Mouse (Mus musculus): ENCODE results near the gene Hunk. TPM values are rescaled to one million over a fixed set of nuclear protein-coding genes. Genes with fewer than 3 reads are reported as not detected.

The Hunk gene
- polyA plus RNA-seq, 1 experiment from 2014 or later = 7.8 TPM

DNA sequence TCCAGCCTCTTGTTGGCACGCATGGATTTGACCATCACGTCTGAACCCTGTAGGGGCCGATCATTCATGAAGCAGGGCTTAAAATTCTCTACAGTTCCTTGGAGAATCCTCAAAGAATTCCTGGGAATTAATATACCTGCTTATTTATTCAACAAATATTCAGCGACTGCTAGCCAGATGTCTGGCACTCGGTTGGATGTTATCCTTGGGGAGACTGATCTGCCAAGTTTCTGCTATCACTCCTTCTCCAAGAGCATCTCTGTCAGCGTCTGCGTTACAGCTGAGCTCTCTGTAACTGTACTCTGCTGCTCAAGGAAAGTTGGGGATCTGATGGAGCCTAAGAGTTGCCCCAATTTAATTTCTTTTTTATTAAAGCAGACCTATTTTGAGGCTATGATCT, 25.5 kb upstream of the Hunk start:
- no peaks in the 10 kb centered on the region for H3K36me3 ChIP-seq (replicated peaks; ENCODE audit: control insufficient read depth, insufficient read depth)
- H3K27ac ChIP-seq = no peak overlapping the region
- no peak overlapping the region for H3K4me2 ChIP-seq (replicated peaks)
- H3K4me1 ChIP-seq (replicated peaks; ENCODE audit: control insufficient read depth, insufficient read depth, low read length) = peaks cover 12% of the 10 kb centered on the region; the same call in 1 of the 2 replicates
- WGBS = 49% methylated on average over 7 of the region's 7 CpGs
- H3K27me3 ChIP-seq (ENCODE audit: control insufficient read depth, insufficient read depth, low read length) = no peaks in the 10 kb centered on the region
- H3K9ac ChIP-seq = no peak overlapping the region
- no peak for ATAC-seq (ENCODE audit: low FRiP score)
- DNase-seq (ENCODE audit: low spot score) = peak; percentile 60
- no peaks in the 10 kb centered on the region for H3K9me3 ChIP-seq (ENCODE audit: control insufficient read depth, low read length)
- H3K4me3 ChIP-seq (replicated peaks; ENCODE audit: low read length) = no peak overlapping the region

DNA sequence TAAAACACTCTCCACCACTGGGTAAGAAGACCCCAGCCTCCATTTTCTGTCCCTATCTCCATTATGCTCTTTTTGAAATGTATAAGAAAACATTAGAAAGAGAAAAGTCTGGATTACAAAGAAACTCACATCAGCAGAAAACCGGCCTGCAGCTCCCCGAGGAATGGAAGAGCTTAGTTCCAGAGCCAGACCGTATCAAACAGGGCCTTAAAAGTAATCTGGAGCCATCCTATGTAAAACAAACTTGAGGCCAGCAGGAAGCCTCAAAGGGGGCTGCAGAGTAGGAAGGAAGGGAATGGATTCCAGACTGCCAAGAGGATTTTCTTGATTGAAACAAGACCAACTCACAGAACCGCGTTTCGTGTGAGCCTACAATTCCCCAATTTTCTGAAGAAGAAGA, 22.9 kb upstream of the Hunk start:
- Histone ChIP-seq H3K27ac (no peak overlapping the region), H3K4me2 (replicated peaks) (no peak overlapping the region), H3K36me3 (replicated peaks; ENCODE audit: control insufficient read depth, insufficient read depth) (no peaks in the 10 kb centered on the region), H3K4me3 (replicated peaks; ENCODE audit: low read length) (no peak overlapping the region), H3K9ac (no peak overlapping the region), H3K9me3 (ENCODE audit: control insufficient read depth, low read length) (no peaks in the 10 kb centered on the region), H3K4me1 (replicated peaks; ENCODE audit: control insufficient read depth, insufficient read depth, low read length) (peaks cover 12% of the 10 kb centered on the region; the same call in 1 of the 2 replicates), H3K27me3 (ENCODE audit: control insufficient read depth, insufficient read depth, low read length) (no peaks in the 10 kb centered on the region)
- 75% methylated on average over 6 of the region's 6 CpGs for WGBS
- DNase-seq (ENCODE audit: low spot score) (no peak), ATAC-seq (ENCODE audit: low FRiP score) (no peak)

DNA sequence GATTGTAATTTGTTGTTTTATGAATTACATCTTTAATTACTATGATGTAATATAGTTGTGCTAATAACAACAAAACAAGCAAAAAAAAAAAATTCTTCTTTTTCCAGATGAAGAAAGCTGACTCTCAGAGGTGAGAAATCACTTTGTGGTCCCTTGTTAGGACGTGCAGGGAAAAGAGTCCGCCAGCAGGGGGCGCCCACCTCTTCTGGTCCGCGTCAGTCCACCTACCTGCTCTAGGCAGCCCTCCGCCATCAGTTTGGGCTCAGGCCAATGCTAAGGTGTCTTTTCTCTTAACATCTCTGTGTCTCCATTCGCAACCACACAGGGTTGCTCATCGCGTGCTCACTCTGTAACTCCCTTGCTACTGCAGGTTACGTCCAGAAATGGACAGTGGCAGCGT, 5.9 kb upstream of the Hunk start:
- H3K4me2 ChIP-seq (replicated peaks) = no peak overlapping the region
- 17% methylated on average over 11 of the region's 11 CpGs for WGBS
- no peaks in the 10 kb centered on the region for H3K36me3 ChIP-seq (replicated peaks; ENCODE audit: control insufficient read depth, insufficient read depth)
- no peaks in the 10 kb centered on the region for H3K9me3 ChIP-seq (ENCODE audit: control insufficient read depth, low read length)
- no peak overlapping the region for H3K27ac ChIP-seq
- H3K9ac ChIP-seq = no peak overlapping the region
- DNase-seq (ENCODE audit: low spot score) (peak; percentile 83), ATAC-seq (ENCODE audit: low FRiP score) (no peak)
- H3K27me3 ChIP-seq (ENCODE audit: control insufficient read depth, insufficient read depth, low read length) = peaks cover 9% of the 10 kb centered on the region; the same call in 1 of the 2 replicates
- H3K4me3 ChIP-seq (replicated peaks; ENCODE audit: low read length) = no peak overlapping the region
- 0 out of 2 replicates have a peak, but pooled peaks cover 4% of the 10 kb centered on the region for H3K4me1 ChIP-seq (replicated peaks; ENCODE audit: control insufficient read depth, insufficient read depth, low read length)

DNA sequence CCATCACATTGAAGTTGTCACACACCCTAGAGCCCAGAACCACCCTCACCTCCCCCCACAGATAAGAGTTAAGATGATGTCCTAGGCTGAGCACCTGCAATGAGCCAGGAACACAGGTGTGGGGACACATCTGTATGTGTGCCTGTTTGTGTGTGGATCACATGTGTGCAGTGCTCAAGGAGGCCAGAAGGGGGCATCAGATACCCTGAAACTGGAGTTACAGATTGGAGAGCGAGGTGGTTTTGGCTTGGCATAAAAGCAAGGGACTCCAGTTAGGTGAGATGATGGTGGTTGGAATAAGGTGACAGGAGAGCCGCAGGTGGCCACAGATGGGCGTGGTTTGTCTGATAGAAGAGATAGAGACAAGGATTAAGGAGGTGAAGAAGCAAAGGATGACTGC, 4.2 kb upstream of the Hunk start:
- 88% methylated on average over 3 of the region's 3 CpGs for WGBS
- DNase-seq (ENCODE audit: low spot score) = no peak
- no peaks in the 10 kb centered on the region for H3K9me3 ChIP-seq (ENCODE audit: control insufficient read depth, low read length)

DNA sequence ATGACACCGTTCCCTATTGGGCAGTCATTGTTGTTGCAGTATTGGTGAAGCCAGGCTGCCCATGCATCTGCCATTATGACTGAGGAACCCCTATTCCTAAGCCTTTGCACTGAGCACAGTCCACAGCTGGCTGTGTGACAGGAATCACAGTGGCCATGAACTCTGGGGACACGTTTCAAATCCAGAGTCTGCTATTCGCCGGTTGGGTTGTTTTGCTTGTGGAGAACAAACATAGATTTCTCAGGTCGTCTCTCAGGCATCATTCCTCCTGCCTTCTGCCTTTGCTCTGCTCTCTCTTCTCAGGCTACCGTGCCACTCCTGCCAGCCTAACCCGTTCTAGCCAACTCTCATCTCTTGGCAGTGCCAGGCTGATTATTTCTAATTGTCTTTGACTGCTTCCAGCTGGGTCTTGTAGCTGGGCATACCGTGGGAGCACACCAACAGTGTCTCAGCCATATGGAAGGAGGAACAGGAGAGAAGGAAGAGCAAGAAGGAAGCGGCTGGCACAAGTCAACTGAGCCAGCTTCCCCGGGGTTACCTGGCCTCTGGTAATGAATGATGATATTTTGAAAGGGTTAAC, 3.0 kb upstream of the Hunk start:
- DNase-seq (ENCODE audit: low spot score) (peak; percentile 43), ATAC-seq (ENCODE audit: low FRiP score) (no peak)
- Histone ChIP-seq H3K4me1 (replicated peaks; ENCODE audit: control insufficient read depth, insufficient read depth, low read length) (peaks cover 19% of the 10 kb centered on the region), H3K4me2 (replicated peaks) (no peak overlapping the region), H3K27me3 (ENCODE audit: control insufficient read depth, insufficient read depth, low read length) (no peaks in the 10 kb centered on the region), H3K4me3 (replicated peaks; ENCODE audit: low read length) (no peak overlapping the region), H3K27ac (no peak overlapping the region), H3K9me3 (ENCODE audit: control insufficient read depth, low read length) (no peaks in the 10 kb centered on the region), H3K36me3 (replicated peaks; ENCODE audit: control insufficient read depth, insufficient read depth) (no peaks in the 10 kb centered on the region), H3K9ac (no peak overlapping the region)
- WGBS = 72% methylated on average over 10 of the region's 10 CpGs

More for the DNA sequence above, 4.2 kb upstream of the Hunk start:
- ATAC-seq (ENCODE audit: low FRiP score) = no peak
- H3K4me3 ChIP-seq (replicated peaks; ENCODE audit: low read length) = no peak overlapping the region
- H3K27ac ChIP-seq = no peak overlapping the region
- no peak overlapping the region for H3K9ac ChIP-seq
- 0 out of 2 replicates have a peak, but pooled peaks cover 9% of the 10 kb centered on the region for H3K4me1 ChIP-seq (replicated peaks; ENCODE audit: control insufficient read depth, insufficient read depth, low read length)
- no peak overlapping the region for H3K4me2 ChIP-seq (replicated peaks)
- H3K27me3 ChIP-seq (ENCODE audit: control insufficient read depth, insufficient read depth, low read length) = peaks cover 4% of the 10 kb centered on the region; the same call in 1 of the 2 replicates
- no peaks in the 10 kb centered on the region for H3K36me3 ChIP-seq (replicated peaks; ENCODE audit: control insufficient read depth, insufficient read depth)

DNA sequence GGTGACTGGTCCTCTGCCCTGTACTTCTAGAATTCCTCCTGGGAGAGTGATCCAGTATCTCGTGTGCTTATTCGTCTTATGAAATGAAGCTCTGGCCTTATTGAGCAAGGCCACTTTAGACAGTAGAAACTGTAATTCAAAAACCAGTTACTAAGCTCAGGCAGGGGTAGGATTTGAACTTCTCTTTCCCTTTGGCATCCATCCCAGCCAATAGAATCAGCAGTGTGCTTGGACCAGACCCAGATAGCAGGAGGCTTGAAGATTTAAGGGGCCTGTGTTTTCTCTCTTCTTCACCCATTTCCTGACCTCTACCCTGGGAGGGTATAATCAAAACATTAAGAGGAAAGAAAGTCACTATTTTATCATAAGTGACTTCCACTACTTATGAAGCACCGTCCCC, 1.8 kb upstream of the Hunk start:
- Histone ChIP-seq H3K4me3 (replicated peaks; ENCODE audit: low read length) (no peak overlapping the region), H3K27me3 (ENCODE audit: control insufficient read depth, insufficient read depth, low read length) (no peaks in the 10 kb centered on the region), H3K4me2 (replicated peaks) (no peak overlapping the region), H3K9me3 (ENCODE audit: control insufficient read depth, low read length) (no peaks in the 10 kb centered on the region), H3K36me3 (replicated peaks; ENCODE audit: control insufficient read depth, insufficient read depth) (no peaks in the 10 kb centered on the region), H3K27ac (no peak overlapping the region), H3K9ac (no peak overlapping the region), H3K4me1 (replicated peaks; ENCODE audit: control insufficient read depth, insufficient read depth, low read length) (peaks cover 32% of the 10 kb centered on the region)
- peak; percentile 45 for DNase-seq (ENCODE audit: low spot score)
- 80% methylated on average over 3 of the region's 3 CpGs for WGBS
- ATAC-seq (ENCODE audit: low FRiP score) = no peak

DNA sequence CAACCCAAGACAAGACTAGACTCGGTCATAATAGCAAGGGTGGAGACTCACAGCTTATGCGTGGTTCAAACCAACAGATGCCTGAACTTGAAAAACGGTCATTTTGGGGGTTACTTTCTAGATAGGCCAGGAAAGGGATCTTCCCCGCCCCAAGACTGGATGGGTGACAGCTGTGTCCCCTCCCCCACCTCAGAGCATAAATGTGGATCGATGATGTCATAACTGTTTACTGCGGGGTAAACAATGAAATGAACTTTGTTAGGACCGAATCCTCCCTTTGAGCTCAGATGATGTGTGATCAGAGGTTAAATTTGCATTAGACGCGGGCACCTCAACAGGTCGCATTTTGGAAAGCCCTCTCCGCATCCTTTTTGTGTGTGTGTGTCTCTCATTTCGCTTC, 967 bp upstream of the Hunk start:
- Histone ChIP-seq H3K4me3 (replicated peaks; ENCODE audit: low read length) (peak overlapping the region; percentile 61), H3K9me3 (ENCODE audit: control insufficient read depth, low read length) (no peaks in the 10 kb centered on the region), H3K36me3 (replicated peaks; ENCODE audit: control insufficient read depth, insufficient read depth) (no peaks in the 10 kb centered on the region), H3K27ac (peak overlapping the region; percentile 92), H3K9ac (peak overlapping the region; percentile 88), H3K4me2 (replicated peaks) (peak overlapping the region; percentile 79), H3K4me1 (replicated peaks; ENCODE audit: control insufficient read depth, insufficient read depth, low read length) (peaks cover 35% of the 10 kb centered on the region), H3K27me3 (ENCODE audit: control insufficient read depth, insufficient read depth, low read length) (no peaks in the 10 kb centered on the region)
- no peak for ATAC-seq (ENCODE audit: low FRiP score)
- WGBS = 5% methylated on average over 12 of the region's 12 CpGs
- DNase-seq (ENCODE audit: low spot score) = peak; percentile 65

DNA sequence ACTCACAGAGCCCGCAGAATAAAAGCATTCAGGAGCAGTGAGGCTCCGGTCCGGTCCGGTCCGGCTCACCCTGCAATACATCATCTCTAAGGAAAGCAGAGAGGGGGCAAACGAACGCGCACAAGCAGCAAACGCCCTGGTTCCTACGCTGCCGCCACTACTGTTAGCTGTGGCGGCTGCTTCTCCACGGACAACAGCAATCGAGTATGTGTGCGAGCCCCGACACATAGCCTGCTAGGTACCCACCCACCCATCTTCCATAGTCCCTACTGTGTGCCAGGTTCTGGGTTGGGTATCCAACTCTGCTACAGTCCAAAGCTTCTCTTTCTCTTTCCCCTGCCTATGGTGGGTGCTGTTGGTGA, 506 bp upstream of the Hunk start:
- Histone ChIP-seq H3K27me3 (ENCODE audit: control insufficient read depth, insufficient read depth, low read length) (no peaks in the 10 kb centered on the region), H3K36me3 (replicated peaks; ENCODE audit: control insufficient read depth, insufficient read depth) (no peaks in the 10 kb centered on the region), H3K4me2 (replicated peaks) (peak overlapping the region; percentile 79), H3K9me3 (ENCODE audit: control insufficient read depth, low read length) (no peaks in the 10 kb centered on the region), H3K4me3 (replicated peaks; ENCODE audit: low read length) (peak overlapping the region; percentile 61), H3K4me1 (replicated peaks; ENCODE audit: control insufficient read depth, insufficient read depth, low read length) (peaks cover 35% of the 10 kb centered on the region), H3K9ac (peak overlapping the region; percentile 88), H3K27ac (peak overlapping the region; percentile 92)
- ATAC-seq (ENCODE audit: low FRiP score) (peak; percentile 56), DNase-seq (ENCODE audit: low spot score) (peak; percentile 41)
- 1% methylated on average over 16 of the region's 16 CpGs for WGBS

DNA sequence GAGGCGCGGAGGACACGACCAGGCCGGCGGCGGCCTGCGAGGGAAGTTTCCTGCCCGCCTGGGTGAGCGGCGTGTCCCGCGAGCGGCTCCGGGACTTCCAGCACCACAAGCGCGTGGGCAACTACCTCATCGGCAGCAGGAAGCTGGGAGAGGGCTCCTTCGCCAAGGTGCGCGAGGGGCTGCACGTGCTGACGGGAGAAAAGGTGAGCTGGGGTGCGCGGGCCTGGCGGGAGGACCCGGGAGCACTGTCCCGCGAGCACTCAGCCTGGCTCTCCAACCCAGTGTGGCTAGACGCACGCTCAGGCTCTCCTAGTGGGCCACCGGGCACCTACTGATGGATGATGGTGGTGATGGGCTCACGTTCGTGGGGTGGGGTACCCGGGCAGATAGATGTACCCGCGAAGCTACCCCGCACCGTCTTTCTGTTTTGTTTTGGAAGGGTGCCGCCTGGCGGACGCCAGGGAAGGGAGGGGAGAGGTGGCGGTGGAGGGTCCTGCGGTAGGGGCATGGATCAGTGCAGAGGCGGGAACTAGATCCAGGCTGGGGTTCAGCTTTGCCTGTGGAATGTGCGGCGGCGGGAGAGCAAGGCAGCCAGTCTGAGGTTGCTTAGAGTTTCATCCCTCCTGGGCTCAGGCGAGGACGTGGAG, 824 bp downstream of the Hunk start:
- Histone ChIP-seq H3K4me2 (replicated peaks) (peak overlapping the region; percentile 79), H3K4me1 (replicated peaks; ENCODE audit: control insufficient read depth, insufficient read depth, low read length) (peaks cover 35% of the 10 kb centered on the region), H3K9me3 (ENCODE audit: control insufficient read depth, low read length) (no peaks in the 10 kb centered on the region), H3K27me3 (ENCODE audit: control insufficient read depth, insufficient read depth, low read length) (no peaks in the 10 kb centered on the region), H3K4me3 (replicated peaks; ENCODE audit: low read length) (peak overlapping the region; percentile 61), H3K9ac (peak overlapping the region; percentile 88), H3K27ac (peak overlapping the region; percentile 92), H3K36me3 (replicated peaks; ENCODE audit: control insufficient read depth, insufficient read depth) (peaks cover 11% of the 10 kb centered on the region)
- DNase-seq (ENCODE audit: low spot score) = peak; percentile 62
- WGBS = 0% methylated on average over 48 of the region's 49 CpGs
- peak; percentile 59 for ATAC-seq (ENCODE audit: low FRiP score)

Measured in hindbrain, embryonic 14.5 days (tissue).